ENCODE assay signal across 18 mouse cellular contexts in genomic region chr17:87603123-87603744, GRCm38 (mm10). TPM values are rescaled to one million over a fixed set of nuclear protein-coding genes. Genes with fewer than 3 reads are reported as not detected.
DNase-seq lines count a peak whose midpoint lies in the region; ATAC-seq and TF ChIP-seq lines count a peak whose summit lies in the region.
"Had no signal": no experiment of that assay in that cellular context is flagged by ENCODE, and none has a peak within 500 bp of the region (broad histone marks: within the 10 kb centered on the region; RNA-seq: fewer than 3 reads in every experiment).

No protein-coding gene starts in this region.

- TF ChIP-seq CTCF in stomach, postnatal 0 days (IDR thresholded peaks at IDR 0.05; ENCODE audit: low read depth) = no peak

- no peak overlapping the region for H3K4me3 ChIP-seq in limb, embryonic 15.5 days
- no peak overlapping the region for H3K4me3 ChIP-seq in stomach, postnatal 0 days (ENCODE audit: low read depth, low read length)
- H3K4me3 ChIP-seq: embryonic facial prominence, embryonic 15.5 days; forebrain, embryonic 13.5 days; liver, embryonic 13.5 days; neural tube, embryonic 12.5 days had no signal

- no peaks in the 10 kb centered on the region for H3K36me3 ChIP-seq in limb, embryonic 15.5 days
- no peaks in the 10 kb centered on the region for H3K36me3 ChIP-seq in stomach, postnatal 0 days (ENCODE audit: control insufficient read depth, insufficient read depth, low read length)
- H3K36me3 ChIP-seq: embryonic facial prominence, embryonic 15.5 days; liver, embryonic 13.5 days; neural tube, embryonic 12.5 days had no signal

- 0 out of 2 replicates have a peak overlapping the region, but pooled peaks have one; percentile 33 for H3K27ac ChIP-seq in limb, embryonic 15.5 days
- 0 out of 2 replicates have a peak overlapping the region, but pooled peaks have one; percentile 35 for H3K27ac ChIP-seq in stomach, postnatal 0 days (replicated peaks)
- H3K27ac ChIP-seq: forebrain, embryonic 13.5 days; liver, embryonic 13.5 days; neural tube, embryonic 12.5 days had no signal

- no peaks in the 10 kb centered on the region for H3K27me3 ChIP-seq in limb, embryonic 15.5 days
- no peaks in the 10 kb centered on the region for H3K27me3 ChIP-seq in stomach, postnatal 0 days (ENCODE audit: control insufficient read depth, insufficient read depth, low read length)
- H3K27me3 ChIP-seq: embryonic facial prominence, embryonic 15.5 days; forebrain, embryonic 13.5 days; liver, embryonic 13.5 days; neural tube, embryonic 12.5 days had no signal

- H3K9ac ChIP-seq in limb, embryonic 15.5 days = no peak overlapping the region
- H3K9ac ChIP-seq in stomach, postnatal 0 days (ENCODE audit: low read length) = no peak overlapping the region
- H3K9ac ChIP-seq: embryonic facial prominence, embryonic 15.5 days; forebrain, embryonic 13.5 days; liver, embryonic 13.5 days; neural tube, embryonic 12.5 days had no signal

- DNase-seq in heart, adult 11 months = peak; percentile 89
- DNase-seq in heart, postnatal 36 days = no peak
- peak; percentile 11 for DNase-seq in thymus, postnatal 14 days
- DNase-seq in thymus, postnatal 25 days = no peak
- DNase-seq in stomach, postnatal 0 days (ENCODE audit: low spot score) = peak; percentile 61
- no peak for DNase-seq in urinary bladder, postnatal 14 days (ENCODE audit: low spot score)
- no peak for DNase-seq in right cerebral cortex, adult 2 months (ENCODE audit: low spot score in 2 of 2)
- DNase-seq: cerebellum, adult 11 months; liver, embryonic 13.5 days; right cerebral cortex, postnatal 25 days had no signal

- 63% methylated on average over 15 of the region's 15 CpGs for WGBS in limb, embryonic 15.5 days
- WGBS in stomach, postnatal 0 days = 54% methylated on average over 15 of the region's 15 CpGs

- H3K9me3 ChIP-seq in limb, embryonic 15.5 days = no peaks in the 10 kb centered on the region
- H3K9me3 ChIP-seq in stomach, postnatal 0 days (ENCODE audit: control insufficient read depth, low read length) = no peaks in the 10 kb centered on the region
- H3K9me3 ChIP-seq: embryonic facial prominence, embryonic 15.5 days; forebrain, embryonic 13.5 days; liver, embryonic 13.5 days; neural tube, embryonic 12.5 days had no signal

- no peak for TF ChIP-seq EP300 in stomach, postnatal 0 days (optimal IDR thresholded peaks at IDR 0.05)

- 0 out of 2 replicates have a peak, but pooled peaks have one; percentile 44 for ATAC-seq in limb, embryonic 15.5 days (ENCODE audit: insufficient number of reproducible peaks, low FRiP score, low TSS enrichment, low read depth)
- peak; percentile 86 for ATAC-seq in stomach, postnatal 0 days (ENCODE audit: low FRiP score, low TSS enrichment)
- ATAC-seq: forebrain, embryonic 13.5 days; hindbrain, embryonic 16.5 days; midbrain, embryonic 16.5 days had no signal

- peaks cover 5% of the 10 kb centered on the region; the same call in 1 of the 2 replicates for H3K4me1 ChIP-seq in limb, embryonic 15.5 days
- no peaks in the 10 kb centered on the region for H3K4me1 ChIP-seq in stomach, postnatal 0 days (replicated peaks; ENCODE audit: control insufficient read depth, insufficient read depth)
- H3K4me1 ChIP-seq: forebrain, embryonic 13.5 days; neural tube, embryonic 12.5 days had no signal

- H3K4me2 ChIP-seq in limb, embryonic 15.5 days = no peak overlapping the region
- H3K4me2 ChIP-seq in stomach, postnatal 0 days (replicated peaks; ENCODE audit: low read depth) = no peak overlapping the region
- H3K4me2 ChIP-seq: forebrain, embryonic 13.5 days; neural tube, embryonic 12.5 days had no signal

- intact Hi-C loops in heart, postnatal 36 days (cut with DNase I) = loop anchor here (2.0 kb wide), 1 partner anchor 60 kb away; no protein-coding TSS in a partner anchor

RNA-seq across cellular contexts. Expression of gene Epcam, which starts 32.5 kb away (rescaled TPM):
- not detected for total RNA-seq in heart, postnatal 36 days (2021)
- 63.4 and 67.4 TPM in 2 replicates for polyA plus RNA-seq in limb, embryonic 15.5 days (2015; fragmentation: Nextera tagmentation; extraction: Ambion mirVana)
- polyA plus RNA-seq in stomach, postnatal 0 days (2015; fragmentation: Nextera tagmentation; extraction: Ambion mirVana) = 308 and 316 TPM in 2 replicates
- total RNA-seq: gastrocnemius, adult 8-10 months; heart, postnatal 25 days had no signal

Comparison
In these comparisons a context has a peak if more than half of its experiments do, and no peak if none do; other contexts are left out.
1. DNase-seq: peak in heart, adult 11 months (single experiment), thymus, postnatal 14 days (single experiment) and stomach, postnatal 0 days (single experiment); none in heart, postnatal 36 days (0 of 2), thymus, postnatal 25 days (single experiment), urinary bladder, postnatal 14 days (single experiment) and right cerebral cortex, adult 2 months (0 of 2).